Mouse (Mus musculus) megakaryocyte, embryonic 14.5 days (primary cell): ENCODE results near the gene Map1s.

Source experiments
- FLI1 ChIP-seq: IDR thresholded peaks from 2 replicates; pipeline ENCODE4 v1.6.1; 2012; ENCODE audit warnings: low read length, inconsistent platforms, mixed read lengths
- GATA1 ChIP-seq: IDR thresholded peaks from 3 replicates; pipeline ENCODE4 v1.6.1; 2012; ENCODE audit warnings: mixed read lengths, low read length, inconsistent platforms, borderline replicate concordance

- no peak for TF ChIP-seq GATA1
- no peak for TF ChIP-seq FLI1
Observed at GRCm38 (mm10) chr8:70911596-70911995, 5.9 kb downstream of the Map1s start.
